Mouse (Mus musculus) heart, postnatal 0 days (tissue): ENCODE results near the gene Lrrk1.

Experiments
- CTCF ChIP-seq: IDR thresholded peaks from 2 replicates; pipeline ENCODE4 v1.5.1; 2016; ENCODE audit warnings: antibody characterized with exemption, control low read depth, low read depth
- EP300 ChIP-seq: IDR thresholded peaks from 2 replicates; pipeline ENCODE4 v1.6.1; 2016; ENCODE audit warnings: antibody characterized with exemption, low read depth

DNA sequence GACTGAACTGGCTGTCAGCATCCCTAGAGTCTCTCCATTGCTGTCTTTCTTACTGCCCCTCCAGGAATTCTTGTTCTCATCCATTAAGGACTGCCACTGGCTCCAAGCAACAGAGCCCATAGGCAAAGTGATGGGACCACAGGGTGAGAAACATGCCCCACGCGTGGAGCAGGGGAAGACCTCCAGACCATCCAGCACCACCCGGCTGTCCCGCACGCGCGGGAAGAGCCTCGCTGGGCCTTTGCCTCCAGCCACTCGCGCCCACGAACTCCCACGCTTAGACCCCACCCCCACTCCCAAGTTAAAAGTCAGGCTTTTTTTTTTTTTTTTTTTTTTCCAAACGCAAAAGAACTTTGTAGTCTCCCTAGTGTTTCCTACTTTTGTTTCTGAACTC, 734 bp downstream of the Lrrk1 start:
- TF ChIP-seq EP300 (no peak), CTCF (no peak)
